Mouse (Mus musculus) cerebellum, adult 9-10 months (tissue): ENCODE data around the gene Kif11.

Source experiments
- DNase-seq: peaks from one replicate; pipeline ENCODE4 v3.0.0; 2022

Kif11 gene

DNA sequence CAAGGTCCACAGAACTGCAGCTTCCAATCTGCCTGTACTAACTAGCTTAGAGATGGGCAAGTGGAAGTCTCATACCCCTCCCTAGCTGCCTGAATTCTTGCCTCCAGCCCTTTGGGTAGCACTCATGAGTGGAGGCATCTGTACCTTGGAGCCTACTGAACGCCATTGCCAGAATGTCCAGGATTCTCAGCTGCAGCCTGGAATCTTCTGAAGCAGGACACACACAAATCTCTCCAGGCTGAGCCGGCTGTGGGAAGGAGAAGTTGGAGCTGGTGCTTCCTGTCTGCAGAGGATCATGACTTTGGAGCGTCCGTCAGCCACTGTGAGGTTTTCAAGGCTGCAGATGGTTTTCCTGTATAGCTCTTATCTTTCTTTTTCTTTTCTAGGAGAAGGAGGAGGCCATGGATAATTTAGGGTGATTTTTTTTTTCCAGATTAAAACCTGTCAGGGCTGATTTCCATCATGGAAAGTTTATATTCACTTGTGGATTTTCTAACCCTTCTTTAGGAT lies 67.5 kb downstream of the Kif11 start:
- DNase-seq, result no peak

DNA sequence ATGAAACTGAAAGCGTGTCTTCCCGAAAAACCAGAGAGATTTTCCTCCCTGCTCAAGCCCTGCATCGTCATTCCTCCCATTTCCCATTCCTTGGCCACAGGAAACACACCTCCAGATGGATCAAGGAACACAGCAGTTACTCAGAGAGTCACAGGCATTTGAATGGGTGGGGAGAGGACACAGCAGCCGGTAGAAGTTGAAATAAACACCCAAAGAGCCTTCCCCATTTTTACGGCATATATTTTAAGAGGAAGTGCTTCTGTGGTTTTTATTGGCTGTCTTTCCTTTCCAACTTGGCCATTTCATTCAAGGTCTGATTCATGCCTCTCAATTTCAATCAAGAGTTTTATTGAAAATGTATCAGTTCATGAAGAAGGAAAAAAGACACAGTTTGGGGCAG lies 72.0 kb downstream of the Kif11 start:
- no peak for DNase-seq

DNA sequence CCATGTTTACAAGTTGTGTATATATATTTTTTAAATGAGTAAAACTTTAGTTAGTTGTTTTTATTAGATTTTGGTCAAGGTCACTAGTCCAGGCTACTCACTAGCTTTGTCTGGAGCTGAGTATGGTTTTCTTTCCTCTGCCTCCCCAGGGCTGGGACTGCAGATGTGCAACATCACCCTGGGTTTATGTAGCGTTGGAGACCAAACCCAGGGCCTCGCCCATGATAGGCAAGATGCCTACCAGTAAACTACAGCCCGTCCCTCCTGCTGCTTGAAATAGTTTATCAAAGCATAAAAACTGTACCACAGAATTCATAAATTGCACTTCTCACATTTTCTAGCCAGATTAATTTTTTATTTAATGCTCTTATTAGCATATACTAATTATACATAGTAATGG lies 73.0 kb downstream of the Kif11 start:
- no peak for DNase-seq

DNA sequence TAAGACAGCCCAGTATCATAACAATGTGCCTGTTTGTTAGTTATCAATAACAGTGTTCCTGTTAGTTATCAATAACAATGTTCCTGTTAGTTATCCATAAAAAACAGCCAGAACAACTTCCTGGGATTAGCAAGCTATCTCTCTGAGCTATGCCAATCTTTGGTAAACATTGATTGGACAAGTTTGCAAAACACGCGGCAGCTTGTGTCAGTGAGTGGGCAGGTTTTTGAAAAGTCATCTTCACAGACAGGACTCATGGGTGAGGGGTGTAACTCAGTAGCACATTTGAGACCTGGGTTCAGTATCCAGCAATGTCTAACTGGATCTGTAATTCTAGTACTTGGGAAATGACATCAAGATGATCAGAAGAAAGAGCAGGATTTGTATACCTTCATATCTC lies 79.3 kb downstream of the Kif11 start:
- DNase-seq, result no peak

DNA sequence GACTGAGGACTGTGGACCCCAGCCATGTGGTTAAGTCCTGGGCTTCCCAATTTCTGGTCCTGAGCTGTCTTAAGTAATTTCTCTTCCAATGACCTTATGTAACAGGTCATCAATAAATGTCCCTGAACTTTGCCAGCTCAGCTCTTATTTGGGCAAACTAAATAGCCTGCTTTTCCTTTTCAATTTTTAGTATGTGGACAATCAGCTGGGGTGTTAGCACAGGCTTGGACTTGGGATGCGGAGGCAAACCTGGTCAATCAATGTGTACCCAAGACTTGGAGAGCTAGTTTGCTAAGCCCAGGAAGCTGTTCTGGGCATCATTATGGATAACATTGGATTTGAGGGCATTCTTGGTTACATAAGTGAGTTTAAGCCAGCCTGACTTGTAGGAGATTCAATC lies 79.8 kb downstream of the Kif11 start:
- DNase-seq, result no peak

DNA sequence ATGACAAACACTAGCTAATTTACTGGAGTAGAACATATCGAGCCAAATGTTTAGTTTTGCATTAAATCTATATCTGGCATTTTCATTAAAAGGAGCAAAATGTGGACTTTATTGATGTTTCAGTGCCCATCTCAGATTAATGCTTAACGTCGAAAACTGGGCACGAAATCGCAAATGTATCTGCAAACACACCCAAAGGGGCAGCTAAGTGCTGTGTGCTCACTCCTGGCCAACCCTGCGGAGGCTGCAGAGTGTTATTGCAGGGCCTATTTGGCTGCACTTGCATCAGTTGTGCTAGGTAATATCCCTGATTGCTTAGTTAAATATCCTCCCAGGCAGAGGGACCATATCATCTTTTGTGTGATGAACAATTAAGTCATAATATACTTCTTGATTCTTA lies 81.8 kb downstream of the Kif11 start:
- no peak for DNase-seq

DNA sequence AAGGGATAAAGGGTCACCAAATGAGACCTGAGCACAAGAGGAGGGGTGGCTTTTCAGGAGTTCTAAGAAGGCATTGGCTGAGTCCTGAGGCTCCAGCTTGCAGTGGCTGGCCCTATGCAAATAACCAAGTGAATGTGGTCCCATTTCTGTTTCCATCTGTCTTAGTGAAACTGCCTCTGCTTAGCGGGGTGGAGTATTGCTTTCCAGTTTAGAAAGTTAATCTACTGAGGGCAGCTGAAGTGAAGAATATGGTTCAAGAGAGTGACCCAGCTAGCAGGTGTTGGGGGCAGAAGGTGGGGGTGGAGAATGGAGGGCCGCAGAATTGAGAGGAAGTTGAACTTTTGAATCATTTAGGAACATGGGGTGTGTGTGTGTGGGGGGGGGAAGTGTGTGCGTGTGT lies 90.2 kb downstream of the Kif11 start:
- no peak for DNase-seq

DNA sequence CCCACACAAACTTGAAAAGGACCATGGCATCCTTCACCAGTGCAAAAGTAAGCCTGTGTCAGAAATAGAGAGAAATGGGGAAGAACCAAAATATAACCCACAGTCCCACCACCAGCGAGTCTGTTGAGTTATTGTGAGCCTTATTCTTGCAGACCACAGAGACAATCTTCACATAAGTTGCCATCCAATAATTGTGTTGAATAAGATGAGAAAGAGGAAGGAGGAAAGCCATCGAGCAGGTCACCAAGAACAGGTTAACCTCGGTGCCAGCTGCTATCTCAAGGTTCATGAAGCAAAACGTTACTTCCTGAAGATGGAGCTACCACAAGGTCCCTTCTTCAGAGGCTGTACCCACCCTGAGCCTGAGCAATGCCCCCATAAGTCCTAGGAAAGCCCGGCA lies 90.8 kb downstream of the Kif11 start:
- no peak for DNase-seq

DNA sequence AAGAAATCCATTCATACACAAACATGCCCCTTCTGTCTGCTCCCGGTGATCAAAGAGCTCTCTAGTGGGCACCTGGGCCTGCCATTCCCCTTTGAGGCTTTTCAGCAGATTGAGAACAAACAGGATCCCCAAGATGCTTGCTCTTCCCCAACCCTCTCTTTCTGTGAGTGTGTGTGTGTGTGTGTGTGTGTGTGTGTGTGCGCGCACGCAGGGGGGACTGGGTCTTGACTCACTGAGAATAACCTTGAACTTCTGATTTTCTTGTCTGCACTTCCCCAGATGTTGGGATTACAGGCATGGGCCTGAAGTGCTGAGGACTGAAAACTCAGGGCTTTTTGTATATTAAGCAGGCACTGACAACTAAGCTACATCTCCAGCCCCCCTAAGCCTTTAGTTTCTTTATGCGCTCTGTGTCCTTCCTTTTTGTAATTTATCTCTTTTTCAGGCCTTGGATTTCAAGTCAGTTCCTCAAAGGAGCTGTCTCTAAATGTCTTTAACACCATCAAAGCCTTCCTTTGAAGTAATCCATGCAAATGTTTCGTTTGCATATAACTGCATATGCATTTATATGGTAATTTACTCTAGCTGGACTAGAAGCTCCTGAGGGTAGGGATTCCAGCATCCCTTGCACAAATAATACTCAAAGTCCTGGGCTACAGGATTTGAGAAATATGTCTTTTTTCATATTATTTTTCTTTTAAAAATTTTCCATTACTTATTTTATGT lies 92.8 kb downstream of the Kif11 start:
- no peak for DNase-seq
